Mouse (Mus musculus): ENCODE measurements around the gene Usp19. TPM values are rescaled to one million over a fixed set of nuclear protein-coding genes. Genes with fewer than 3 reads are reported as not detected.

The Usp19 gene
- polyA plus RNA-seq, 1 experiment from 2014 or later: 68.3 TPM

DNA sequence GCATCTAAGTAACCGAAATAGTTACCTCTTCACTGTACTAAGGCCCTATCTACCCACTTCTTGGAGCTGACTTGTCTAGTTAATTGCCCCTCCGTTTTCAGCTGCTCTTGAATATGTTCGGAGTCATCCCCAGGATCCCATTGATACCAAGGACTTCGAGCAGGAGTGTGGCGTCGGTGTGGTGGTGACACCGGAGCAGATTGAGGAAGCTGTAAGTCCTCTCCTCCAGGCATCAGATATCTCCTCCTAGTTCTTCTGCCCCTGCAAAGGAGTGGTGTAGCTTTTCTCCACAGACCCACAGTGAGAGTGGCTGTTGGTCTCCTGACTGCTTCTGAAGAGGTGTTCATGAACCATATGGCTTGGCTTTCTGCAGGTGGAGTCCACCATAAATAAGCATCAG, 18.4 kb downstream of the Usp19 start:
- H3K27ac ChIP-seq (replicated peaks): no peak overlapping the region
- H3K36me3 ChIP-seq: peaks cover 45% of the 10 kb centered on the region
- peak overlapping the region; percentile 73 for H3K4me3 ChIP-seq
- H3K27me3 ChIP-seq: no peaks in the 10 kb centered on the region
- H3K4me2 ChIP-seq: peak overlapping the region; percentile 93
- WGBS: 85% methylated on average over 7 of the region's 7 CpGs
- H3K9ac ChIP-seq: peak overlapping the region; percentile 78
- H3K9me3 ChIP-seq: no peaks in the 10 kb centered on the region
- ATAC-seq (ENCODE audit: low read depth): no peak
- H3K4me1 ChIP-seq (replicated peaks): peaks cover 19% of the 10 kb centered on the region

GRCm38 (mm10) chr9:108516380-108517251, 26.2 kb downstream of the Usp19 start, which contains the start of gene Qrich1:
TSS of gene Qrich1 (plus strand) at chr9:108516806.
- peak within 1 kb of the TSS; percentile 99 for H3K27ac ChIP-seq (replicated peaks)
- peak within 1 kb of the TSS; percentile 93 for H3K4me3 ChIP-seq
- peaks cover 33% of the 10 kb centered on the region for H3K4me1 ChIP-seq (replicated peaks)
- ATAC-seq (ENCODE audit: low read depth): peak; percentile 97
- H3K9ac ChIP-seq: peak within 1 kb of the TSS; percentile 95
- H3K36me3 ChIP-seq: peaks cover 41% of the 10 kb centered on the region
- peak within 1 kb of the TSS; percentile 64 for H3K4me2 ChIP-seq
- H3K9me3 ChIP-seq: no peaks in the 10 kb centered on the region
- WGBS: 1% methylated on average over 55 of the region's 55 CpGs
- H3K27me3 ChIP-seq: no peaks in the 10 kb centered on the region

GRCm38 (mm10) chr9:108517253-108517930, 27.0 kb downstream of the Usp19 start:
- ATAC-seq (ENCODE audit: low read depth): peak; percentile 82
- Histone ChIP-seq H3K9ac (peak overlapping the region; percentile 95), H3K4me2 (peak overlapping the region; percentile 64), H3K27me3 (no peaks in the 10 kb centered on the region), H3K27ac (replicated peaks) (peak overlapping the region; percentile 99), H3K36me3 (peaks cover 34% of the 10 kb centered on the region), H3K9me3 (no peaks in the 10 kb centered on the region), H3K4me1 (replicated peaks) (peaks cover 39% of the 10 kb centered on the region), H3K4me3 (peak overlapping the region; percentile 93)
- WGBS: under 1% methylated on average over 75 of the region's 95 CpGs

- peak overlapping the region; percentile 93 for H3K4me3 ChIP-seq
- 0% methylated on average over 13 of the region's 13 CpGs for WGBS
- peak; percentile 12 for ATAC-seq (ENCODE audit: low read depth)
- no peaks in the 10 kb centered on the region for H3K27me3 ChIP-seq
- H3K27ac ChIP-seq (replicated peaks): peak overlapping the region; percentile 99
- peak overlapping the region; percentile 64 for H3K4me2 ChIP-seq
- peaks cover 28% of the 10 kb centered on the region for H3K36me3 ChIP-seq
- H3K9ac ChIP-seq: peak overlapping the region; percentile 95
- peaks cover 39% of the 10 kb centered on the region for H3K4me1 ChIP-seq (replicated peaks)
- H3K9me3 ChIP-seq: no peaks in the 10 kb centered on the region
These were observed 27.5 kb downstream of the Usp19 start for GRCm38 (mm10) chr9:108517931-108518332.

DNA sequence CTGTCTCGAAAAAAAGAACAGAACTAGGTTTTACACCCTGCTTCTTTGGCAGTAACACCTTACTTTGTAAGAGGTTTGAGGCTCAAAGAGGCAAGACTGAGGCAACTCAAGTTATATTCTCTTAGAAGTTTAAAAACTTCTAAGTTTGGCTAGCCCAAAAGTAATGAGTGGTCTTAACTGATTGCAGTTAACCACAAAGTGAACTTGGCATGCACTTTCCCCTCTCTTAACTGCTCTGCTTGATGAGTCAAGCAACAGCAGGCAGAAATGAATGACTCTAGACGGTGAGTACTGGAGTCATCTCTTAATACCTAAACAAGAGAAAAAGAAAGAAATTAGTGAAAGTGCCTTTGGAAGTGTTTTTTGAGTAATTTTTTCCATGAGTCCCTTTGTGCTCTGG, 31.2 kb downstream of the Usp19 start:
- peaks cover 3% of the 10 kb centered on the region; the same call in 1 of the 2 replicates for H3K36me3 ChIP-seq
- H3K4me1 ChIP-seq (replicated peaks): peaks cover 37% of the 10 kb centered on the region
- no peak for ATAC-seq (ENCODE audit: low read depth)
- no peak overlapping the region for H3K4me2 ChIP-seq
- H3K4me3 ChIP-seq: no peak overlapping the region
- H3K27ac ChIP-seq (replicated peaks): 0 out of 2 replicates have a peak overlapping the region, but pooled peaks have one; percentile 13
- H3K9me3 ChIP-seq: no peaks in the 10 kb centered on the region
- no peaks in the 10 kb centered on the region for H3K27me3 ChIP-seq
- 89% methylated on average over 2 of the region's 2 CpGs for WGBS
- H3K9ac ChIP-seq: no peak overlapping the region

DNA sequence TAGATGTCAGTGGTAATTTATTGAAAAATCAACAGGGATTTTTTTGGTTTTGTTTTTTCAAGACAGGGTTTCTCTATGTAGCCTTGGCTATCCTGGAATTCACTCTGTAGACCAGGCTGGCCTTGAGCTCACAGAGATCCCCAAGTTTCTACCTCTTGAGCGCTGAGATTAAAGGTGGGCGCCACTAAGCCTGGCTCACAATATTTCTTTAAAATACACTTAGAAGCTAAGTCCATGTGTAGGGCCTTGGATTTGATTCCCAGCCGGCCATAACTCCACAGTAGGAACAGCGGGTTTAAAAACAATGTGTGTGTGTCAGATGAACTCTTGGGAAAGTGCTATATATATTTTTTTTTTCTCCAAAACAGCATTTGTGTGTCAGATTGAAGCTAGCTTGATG, 32.9 kb downstream of the Usp19 start:
- no peak overlapping the region; the same call in 1 of the 2 replicates for H3K27ac ChIP-seq (replicated peaks)
- no peak overlapping the region for H3K4me3 ChIP-seq
- 97% methylated on average over 4 of the region's 4 CpGs for WGBS
- H3K9ac ChIP-seq: no peak overlapping the region
- no peaks in the 10 kb centered on the region for H3K9me3 ChIP-seq
- peaks cover 37% of the 10 kb centered on the region for H3K4me1 ChIP-seq (replicated peaks)
- H3K36me3 ChIP-seq: peaks cover 4% of the 10 kb centered on the region; the same call in 1 of the 2 replicates
- H3K27me3 ChIP-seq: no peaks in the 10 kb centered on the region
- ATAC-seq (ENCODE audit: low read depth): no peak
- H3K4me2 ChIP-seq: no peak overlapping the region

- no peak overlapping the region for H3K27ac ChIP-seq (replicated peaks)
- H3K36me3 ChIP-seq: peaks cover 24% of the 10 kb centered on the region
- 89% methylated on average over 3 of the region's 3 CpGs for WGBS
- H3K4me1 ChIP-seq (replicated peaks): peaks cover 19% of the 10 kb centered on the region
- no peak for ATAC-seq (ENCODE audit: low read depth)
- no peaks in the 10 kb centered on the region for H3K27me3 ChIP-seq
- no peak overlapping the region for H3K9ac ChIP-seq
- no peaks in the 10 kb centered on the region for H3K9me3 ChIP-seq
- H3K4me3 ChIP-seq: no peak overlapping the region
- no peak overlapping the region for H3K4me2 ChIP-seq
These were observed 35.0 kb downstream of the Usp19 start for GRCm38 (mm10) chr9:108525400-108525799.

DNA sequence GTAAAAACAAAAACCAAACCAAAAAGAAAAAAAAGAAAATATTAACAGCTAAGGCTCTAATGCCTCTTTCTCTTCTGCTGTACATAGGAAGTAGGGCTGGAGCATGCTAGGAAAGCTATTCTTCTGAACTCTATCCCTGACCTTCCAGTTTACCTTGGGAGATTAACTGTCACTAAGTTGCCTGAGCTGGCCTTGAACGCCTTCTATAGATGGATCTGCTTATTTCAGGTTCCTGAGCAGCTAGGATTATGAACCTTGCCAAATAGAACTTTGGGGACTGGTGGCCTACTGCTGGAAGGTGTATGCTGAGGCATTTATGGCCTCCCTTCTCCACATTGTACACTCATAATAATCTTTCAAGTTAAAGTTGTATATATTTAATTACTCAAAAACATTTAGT, 40.6 kb downstream of the Usp19 start:
- Histone ChIP-seq H3K4me3 (no peak overlapping the region), H3K4me1 (replicated peaks) (no peaks in the 10 kb centered on the region), H3K36me3 (peaks cover 75% of the 10 kb centered on the region), H3K27ac (replicated peaks) (no peak overlapping the region), H3K4me2 (no peak overlapping the region), H3K9me3 (no peaks in the 10 kb centered on the region), H3K27me3 (no peaks in the 10 kb centered on the region), H3K9ac (no peak overlapping the region)
- WGBS: 95% methylated on average over 1 of the region's 1 CpGs
- ATAC-seq (ENCODE audit: low read depth): no peak

DNA sequence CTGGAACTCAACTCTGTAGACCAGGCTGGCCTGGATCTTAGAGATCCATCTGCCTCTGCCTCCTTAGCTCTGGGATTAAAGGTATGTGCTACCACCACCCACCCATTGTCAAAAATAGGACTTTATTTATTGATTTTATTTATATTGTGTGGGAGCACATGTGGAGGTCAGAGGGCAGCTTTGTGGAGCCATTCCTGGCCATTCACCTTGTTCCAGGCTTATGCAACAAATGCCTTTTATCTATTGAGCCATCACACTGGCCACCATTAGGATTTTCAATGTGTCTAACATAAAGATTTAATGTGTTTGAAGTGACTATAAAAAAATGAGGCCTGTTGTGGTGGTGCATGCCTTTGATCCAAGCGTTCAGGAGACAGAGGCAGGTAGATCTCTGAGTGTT, 41.1 kb downstream of the Usp19 start:
- Histone ChIP-seq H3K9ac (no peak overlapping the region), H3K4me3 (no peak overlapping the region), H3K27ac (replicated peaks) (no peak overlapping the region), H3K4me2 (no peak overlapping the region), H3K36me3 (peaks cover 80% of the 10 kb centered on the region), H3K9me3 (no peaks in the 10 kb centered on the region), H3K27me3 (no peaks in the 10 kb centered on the region), H3K4me1 (replicated peaks) (no peaks in the 10 kb centered on the region)
- WGBS: 88% methylated on average over 1 of the region's 1 CpGs
- ATAC-seq (ENCODE audit: low read depth): no peak

DNA sequence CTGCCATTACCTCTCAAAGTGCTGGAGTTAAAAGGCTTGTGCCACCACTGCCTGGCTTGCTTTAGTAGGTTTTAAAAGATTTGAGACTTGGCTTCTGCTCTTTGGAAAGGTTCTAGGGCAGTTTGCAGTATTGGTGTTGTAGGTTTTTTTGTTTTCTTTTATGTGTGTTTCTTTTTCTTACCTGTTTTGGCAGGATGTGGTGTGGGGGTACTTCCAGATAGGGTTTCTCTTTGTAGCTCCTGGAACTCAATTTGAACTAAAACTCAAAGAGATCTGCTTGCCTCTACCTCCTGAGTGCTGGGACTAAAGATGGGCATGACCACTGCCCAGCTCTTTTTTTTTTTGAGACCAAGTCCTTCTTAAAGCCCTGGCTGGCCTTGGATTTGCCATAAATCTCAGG, 50.4 kb downstream of the Usp19 start:
- H3K4me3 ChIP-seq: no peak overlapping the region
- H3K9ac ChIP-seq: no peak overlapping the region
- no peak overlapping the region for H3K27ac ChIP-seq (replicated peaks)
- no peak for ATAC-seq (ENCODE audit: low read depth)
- no peaks in the 10 kb centered on the region for H3K9me3 ChIP-seq
- H3K27me3 ChIP-seq: no peaks in the 10 kb centered on the region
- H3K36me3 ChIP-seq: peaks cover 98% of the 10 kb centered on the region
- H3K4me2 ChIP-seq: no peak overlapping the region
- H3K4me1 ChIP-seq (replicated peaks): no peaks in the 10 kb centered on the region

DNA sequence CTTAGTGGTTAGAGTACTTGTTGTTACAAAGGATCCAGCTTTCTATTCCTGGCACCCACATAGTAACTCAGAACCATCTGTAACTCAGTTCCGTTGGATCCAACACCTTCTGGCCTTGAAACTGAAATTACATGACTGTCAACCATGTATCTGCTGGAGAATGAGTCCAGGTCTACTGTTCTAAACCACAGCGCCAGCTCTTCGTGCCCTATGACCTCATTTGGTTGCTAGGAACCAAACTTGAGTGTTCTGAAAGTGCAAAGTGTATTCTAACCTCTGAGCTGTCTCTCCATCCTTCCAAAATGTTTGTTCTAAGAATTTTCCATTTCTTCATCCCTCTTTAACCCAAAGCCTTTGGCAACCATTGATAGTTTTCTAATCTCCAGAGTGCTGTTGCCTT, 55.6 kb downstream of the Usp19 start:
- no peak overlapping the region for H3K4me2 ChIP-seq
- H3K9me3 ChIP-seq: no peaks in the 10 kb centered on the region
- H3K4me3 ChIP-seq: no peak overlapping the region
- H3K4me1 ChIP-seq (replicated peaks): no peaks in the 10 kb centered on the region
- H3K27ac ChIP-seq (replicated peaks): no peak overlapping the region
- no peak overlapping the region for H3K9ac ChIP-seq
- no peaks in the 10 kb centered on the region for H3K27me3 ChIP-seq
- no peak for ATAC-seq (ENCODE audit: low read depth)
- peaks cover 93% of the 10 kb centered on the region for H3K36me3 ChIP-seq
- WGBS: 91% methylated on average over 3 of the region's 3 CpGs

DNA sequence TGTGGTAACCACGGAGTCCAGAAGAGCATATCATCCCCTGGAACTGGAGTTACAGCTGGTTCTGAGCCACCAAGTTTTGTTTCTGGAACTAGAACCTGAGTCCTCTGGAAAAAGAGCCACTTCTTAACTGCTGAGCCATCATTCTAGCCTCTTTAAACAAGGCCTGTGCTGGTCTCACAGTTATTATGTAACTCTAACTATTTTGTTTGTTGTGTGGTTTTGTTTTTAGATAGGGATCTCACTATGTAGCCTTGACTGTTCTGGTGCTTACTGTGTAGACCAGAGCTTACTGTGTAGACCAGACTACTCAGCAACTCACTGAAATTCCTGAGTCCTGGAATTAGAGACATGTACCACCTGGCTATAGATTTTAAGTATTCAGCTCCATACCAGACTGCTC, 56.5 kb downstream of the Usp19 start:
- H3K4me2 ChIP-seq: no peak overlapping the region
- no peaks in the 10 kb centered on the region for H3K9me3 ChIP-seq
- H3K9ac ChIP-seq: no peak overlapping the region
- no peak overlapping the region for H3K27ac ChIP-seq (replicated peaks)
- no peaks in the 10 kb centered on the region for H3K27me3 ChIP-seq
- no peaks in the 10 kb centered on the region for H3K4me1 ChIP-seq (replicated peaks)
- 91% methylated on average over 1 of the region's 1 CpGs for WGBS
- no peak overlapping the region for H3K4me3 ChIP-seq
- no peak for ATAC-seq (ENCODE audit: low read depth)
- peaks cover 87% of the 10 kb centered on the region for H3K36me3 ChIP-seq
